Mouse (Mus musculus) left cerebral cortex, postnatal 36 days (tissue): ENCODE results near the gene Cobl. TPM values are rescaled to one million over a fixed set of nuclear protein-coding genes. Genes with fewer than 3 reads are reported as not detected.

ENCODE experiments used
- DNase-seq, 2 experiments: peaks; one replicate each; pipeline ENCODE4 v3.0.0; 2021 to 2022; ENCODE audit warnings: low spot score in 2 of 2, mixed read lengths in 1 of 2
- intact Hi-C: fragments of 180-260 bp; cut with DNase I; formaldehyde crosslinking; loops from one replicate; pipeline ENCODE4 v1.15.1; 2025
- total RNA-seq, 2 experiments: library from RNA; stranded (reverse); gene quantifications; 2 replicates each; pipeline ENCODE4 v1.2.3; 2021

The Cobl gene
- total RNA-seq, 2 experiments from 2014 or later = 104 to 125 TPM

DNA sequence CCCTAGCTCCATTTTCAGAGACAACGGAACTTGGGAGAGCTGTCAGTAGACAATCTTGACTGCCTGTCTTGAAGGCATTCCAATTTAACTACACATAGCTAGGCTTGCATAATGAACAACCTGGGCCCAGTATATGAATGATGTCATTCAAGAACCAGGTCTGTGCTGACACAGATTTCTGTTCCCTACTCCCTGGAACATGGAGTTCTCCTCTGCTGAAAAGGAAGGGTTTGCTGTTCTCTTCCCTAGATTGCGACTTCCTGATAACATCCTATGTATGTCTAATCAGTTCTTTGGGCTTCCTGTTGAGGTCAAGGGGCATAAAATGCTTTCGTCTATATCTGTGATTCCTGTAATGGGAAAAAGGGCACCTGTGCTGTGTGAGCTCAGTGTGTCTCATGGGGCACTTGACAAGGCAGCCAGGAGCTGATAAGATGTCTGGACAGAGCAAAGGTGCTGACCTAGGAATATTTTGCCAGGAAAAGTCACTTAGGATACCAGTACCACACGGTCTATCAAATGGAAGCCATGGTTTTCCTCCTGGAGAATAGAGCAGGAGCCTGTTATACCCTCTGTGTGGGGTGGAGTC is 219.3 kb downstream of the Cobl start:
- no peak for DNase-seq
- intact Hi-C loops = no loop called here

GRCm38 (mm10) chr11:12236341-12236740 is 228.4 kb downstream of the Cobl start:
- intact Hi-C loops = no loop called here
- no peak for DNase-seq

GRCm38 (mm10) chr11:12234876-12235275 is 229.9 kb downstream of the Cobl start:
- DNase-seq = no peak
- intact Hi-C loops = no loop called here

- no peak for DNase-seq
These were observed 230.6 kb downstream of the Cobl start for GRCm38 (mm10) chr11:12234126-12234525.

GRCm38 (mm10) chr11:12232743-12233125 is 232.0 kb downstream of the Cobl start:
- intact Hi-C loops = no loop called here
- DNase-seq = no peak

More at GRCm38 (mm10) chr11:12234126-12234525, 230.6 kb downstream of the Cobl start:
- intact Hi-C loops = no loop called here

GRCm38 (mm10) chr11:12232041-12232742 is 232.6 kb downstream of the Cobl start:
- peak; percentile 60 to 75 for DNase-seq
- intact Hi-C loops = no loop called here

GRCm38 (mm10) chr11:12231481-12232035 is 233.2 kb downstream of the Cobl start:
- DNase-seq = peak; percentile 65 to 70
- intact Hi-C loops = no loop called here

GRCm38 (mm10) chr11:12229411-12229810 is 235.3 kb downstream of the Cobl start:
- intact Hi-C loops = no loop called here
- no peak for DNase-seq

GRCm38 (mm10) chr11:12227343-12227742 is 237.4 kb downstream of the Cobl start:
- no peak for DNase-seq
- intact Hi-C loops = no loop called here

GRCm38 (mm10) chr11:12219594-12220530 is 244.9 kb downstream of the Cobl start:
- intact Hi-C loops = no loop called here
- no peak for DNase-seq

DNA sequence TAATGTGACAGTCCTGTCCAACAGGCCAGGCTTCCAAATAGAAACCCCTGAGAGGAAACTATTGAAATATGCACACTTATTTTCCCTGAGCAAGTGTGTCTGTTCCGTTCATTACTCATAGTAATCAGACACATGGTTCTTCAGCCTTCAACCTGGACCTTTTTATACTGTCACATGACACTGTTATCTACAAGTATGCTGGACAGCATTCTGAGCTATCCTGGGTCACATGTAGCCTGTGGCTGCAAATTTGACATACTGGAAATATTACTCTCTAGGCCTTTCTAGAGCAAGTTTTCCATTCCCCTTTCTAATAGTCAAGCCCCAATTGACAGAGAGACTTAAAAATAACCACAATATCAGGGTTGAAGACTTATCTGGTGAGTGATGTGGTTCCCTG is 247.9 kb downstream of the Cobl start:
- intact Hi-C loops = no loop called here
- no peak for DNase-seq

- no peak for DNase-seq
- intact Hi-C loops = no loop called here
These were observed 249.2 kb downstream of the Cobl start for GRCm38 (mm10) chr11:12215582-12215981.

DNA sequence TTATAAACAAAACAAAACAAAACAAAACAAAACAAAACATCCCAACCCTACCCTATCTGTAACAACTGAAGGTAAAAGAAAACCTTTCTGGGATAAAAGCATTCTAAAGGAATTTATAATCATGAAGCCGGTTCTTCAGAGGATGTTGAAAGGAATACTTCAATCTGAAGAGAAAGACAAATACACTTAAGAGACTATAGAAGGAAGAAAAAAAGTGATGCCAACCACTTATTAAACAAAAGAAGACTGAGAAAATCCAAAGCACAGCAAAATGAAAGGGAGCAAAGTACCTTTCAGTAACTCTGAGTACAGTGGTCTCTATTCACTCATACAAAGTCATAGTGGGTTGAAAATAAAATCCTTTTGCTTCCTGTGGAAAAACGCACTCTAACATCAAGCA is 256.2 kb downstream of the Cobl start:
- intact Hi-C loops = no loop called here
- DNase-seq = no peak

- intact Hi-C loops = no loop called here
- no peak for DNase-seq
These were observed 259.3 kb downstream of the Cobl start for GRCm38 (mm10) chr11:12205201-12206161.

DNA sequence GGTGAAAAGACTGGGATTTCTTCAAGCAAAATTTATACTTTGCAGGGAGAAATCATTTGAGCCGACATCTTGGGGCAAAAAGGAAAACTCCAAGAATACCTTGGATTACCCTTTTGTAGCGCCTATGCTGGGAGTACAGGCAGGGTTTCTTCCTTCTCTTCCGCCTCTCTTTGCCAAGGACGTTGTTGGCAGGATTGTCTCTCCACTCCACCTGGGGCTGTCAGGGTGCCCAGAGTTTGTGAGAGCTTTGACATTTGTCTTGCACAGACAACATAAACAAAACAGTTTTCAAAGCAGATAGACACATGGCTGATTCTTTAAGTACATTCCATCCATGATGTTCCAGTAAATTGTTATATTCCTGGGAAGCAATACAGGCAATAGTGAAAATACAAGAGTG is 265.3 kb downstream of the Cobl start:
- no peak for DNase-seq
- intact Hi-C loops = no loop called here

GRCm38 (mm10) chr11:12198700-12199349 is 265.9 kb downstream of the Cobl start:
- no peak for DNase-seq
- intact Hi-C loops = no loop called here

- DNase-seq = no peak
- intact Hi-C loops = no loop called here
These were observed 266.7 kb downstream of the Cobl start for GRCm38 (mm10) chr11:12198017-12198416.

DNA sequence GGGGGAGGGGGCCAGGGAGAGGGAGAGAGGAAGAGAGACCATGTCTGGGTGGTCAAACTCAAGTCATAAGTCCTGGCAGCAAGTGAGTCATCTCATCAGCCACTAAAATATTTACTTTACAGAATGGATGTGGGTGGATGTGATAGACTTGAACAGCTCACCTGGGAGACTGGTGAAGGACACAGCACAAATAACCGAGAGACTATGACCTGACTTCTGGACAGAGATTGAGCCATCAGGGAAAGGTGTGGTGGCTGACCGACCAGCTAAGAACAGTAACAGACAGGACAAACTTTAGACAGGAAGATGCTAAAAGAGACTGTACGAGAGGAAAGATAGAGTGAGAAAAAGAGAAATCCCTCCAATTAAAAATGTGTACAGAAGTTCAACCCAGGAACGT is 267.2 kb downstream of the Cobl start:
- intact Hi-C loops = no loop called here
- no peak for DNase-seq

GRCm38 (mm10) chr11:12195390-12195789 is 269.4 kb downstream of the Cobl start:
- intact Hi-C loops = no loop called here
- no peak for DNase-seq
